Comparison of ENCODE assay signal across 27 mouse cellular contexts in genomic region chr6:116407216-116407615, GRCm38 (mm10).
"Had no signal": no experiment of that assay in that cellular context is flagged by ENCODE, and none has a peak within 500 bp of the region (broad histone marks: within the 10 kb centered on the region; RNA-seq: fewer than 3 reads in every experiment).

No protein-coding gene starts in this region.

- DNase-seq: gastrocnemius, postnatal 14 days; gastrocnemius, postnatal 36 days; heart, adult 2 months; heart, postnatal 14 days; heart, postnatal 36 days; kidney, adult 11 months; kidney, adult 2 months; kidney, adult 9 months; kidney, postnatal 14 days; kidney, postnatal 36 days; layer of hippocampus, adult 9-11 months; layer of hippocampus, postnatal 36 days; liver; liver, embryonic 13.5 days had no signal

- H3K27me3 ChIP-seq: heart, embryonic 13.5 days; heart, embryonic 15.5 days; hindbrain, embryonic 13.5 days; hindbrain, embryonic 15.5 days; kidney, embryonic 15.5 days; limb, embryonic 12.5 days; liver, embryonic 13.5 days; liver, embryonic 15.5 days had no signal

- H3K36me3 ChIP-seq: heart, embryonic 15.5 days had no signal

- H3K4me1 ChIP-seq: heart, embryonic 13.5 days; heart, embryonic 15.5 days; kidney, embryonic 15.5 days; limb, embryonic 10.5 days; limb, embryonic 12.5 days; liver, embryonic 13.5 days; liver, embryonic 15.5 days had no signal

- H3K4me2 ChIP-seq: heart, embryonic 11.5 days; heart, embryonic 13.5 days; heart, embryonic 15.5 days; hindbrain, embryonic 13.5 days; hindbrain, embryonic 15.5 days; kidney, embryonic 15.5 days; limb, embryonic 12.5 days; liver, embryonic 11.5 days; liver, embryonic 13.5 days; liver, embryonic 15.5 days had no signal

- H3K9ac ChIP-seq: heart, embryonic 13.5 days; heart, embryonic 15.5 days; hindbrain, embryonic 13.5 days; hindbrain, embryonic 15.5 days; kidney, embryonic 15.5 days; limb, embryonic 12.5 days; liver, embryonic 13.5 days; liver, embryonic 15.5 days had no signal

- ATAC-seq: hindbrain, postnatal 0 days; intestine, embryonic 16.5 days had no signal

- H3K9me3 ChIP-seq: heart, embryonic 13.5 days; heart, embryonic 15.5 days; hindbrain, embryonic 13.5 days; hindbrain, embryonic 15.5 days; kidney, embryonic 15.5 days; limb, embryonic 10.5 days; limb, embryonic 12.5 days; liver, embryonic 13.5 days; liver, embryonic 15.5 days had no signal

- H3K27ac ChIP-seq: heart, adult 2 months; heart, embryonic 13.5 days; heart, embryonic 15.5 days; hindbrain, embryonic 13.5 days; hindbrain, embryonic 15.5 days; hindbrain, postnatal 0 days; kidney, embryonic 15.5 days; kidney, postnatal 0 days; limb, embryonic 10.5 days; limb, embryonic 12.5 days; liver, embryonic 13.5 days; liver, embryonic 15.5 days had no signal

- H3K4me3 ChIP-seq: heart, adult 2 months; heart, embryonic 13.5 days; heart, embryonic 15.5 days; hindbrain, embryonic 13.5 days; hindbrain, embryonic 15.5 days; kidney, embryonic 15.5 days; limb, embryonic 10.5 days; limb, embryonic 12.5 days; liver, embryonic 13.5 days; liver, embryonic 15.5 days had no signal
